Mouse (Mus musculus) myocyte (in vitro differentiated cells): ENCODE measurements around the gene Ralgps1.

Experiments
- CEBPB ChIP-seq: IDR thresholded peaks from 2 replicates; pipeline ENCODE4 v1.6.1; 2011; ENCODE audit warnings: mild to moderate bottlenecking, moderate library complexity; ENCODE audit not compliant: poor library complexity, insufficient read depth, severe bottlenecking
- E2F4 ChIP-seq: IDR thresholded peaks from one replicate; pipeline ENCODE4 v1.6.1; 2011; ENCODE audit warnings: mild to moderate bottlenecking, control low read depth, moderate library complexity; ENCODE audit not compliant: insufficient read depth
- MYOG ChIP-seq, 3 experiments: IDR thresholded peaks; one replicate each; pipeline ENCODE4 v1.6.1; 2011; ENCODE audit warnings: control low read depth in 2 of 3, low read depth in 2 of 3, mild to moderate bottlenecking in 2 of 3; ENCODE audit not compliant: insufficient read length in 2 of 3, control insufficient read depth in 1 of 3, insufficient read depth in 1 of 3
- POLR2A ChIP-seq: IDR thresholded peaks from one replicate; pipeline ENCODE4 v1.6.1; 2011; ENCODE audit warnings: low read depth, mild to moderate bottlenecking, control low read depth, moderate library complexity; ENCODE audit not compliant: insufficient read length
- POLR2AphosphoS2 ChIP-seq: IDR thresholded peaks from one replicate; pipeline ENCODE4 v1.6.1; 2011; ENCODE audit warnings: low read depth, control low read depth; ENCODE audit not compliant: insufficient read length
- TCF12 ChIP-seq: IDR thresholded peaks from one replicate; pipeline ENCODE4 v1.6.1; 2011; ENCODE audit warnings: mild to moderate bottlenecking, control low read depth; ENCODE audit not compliant: poor library complexity, insufficient read depth, severe bottlenecking
- USF1 ChIP-seq: IDR thresholded peaks from one replicate; pipeline ENCODE4 v1.6.1; 2011; ENCODE audit warnings: low read depth, mild to moderate bottlenecking, control low read depth, moderate library complexity

DNA sequence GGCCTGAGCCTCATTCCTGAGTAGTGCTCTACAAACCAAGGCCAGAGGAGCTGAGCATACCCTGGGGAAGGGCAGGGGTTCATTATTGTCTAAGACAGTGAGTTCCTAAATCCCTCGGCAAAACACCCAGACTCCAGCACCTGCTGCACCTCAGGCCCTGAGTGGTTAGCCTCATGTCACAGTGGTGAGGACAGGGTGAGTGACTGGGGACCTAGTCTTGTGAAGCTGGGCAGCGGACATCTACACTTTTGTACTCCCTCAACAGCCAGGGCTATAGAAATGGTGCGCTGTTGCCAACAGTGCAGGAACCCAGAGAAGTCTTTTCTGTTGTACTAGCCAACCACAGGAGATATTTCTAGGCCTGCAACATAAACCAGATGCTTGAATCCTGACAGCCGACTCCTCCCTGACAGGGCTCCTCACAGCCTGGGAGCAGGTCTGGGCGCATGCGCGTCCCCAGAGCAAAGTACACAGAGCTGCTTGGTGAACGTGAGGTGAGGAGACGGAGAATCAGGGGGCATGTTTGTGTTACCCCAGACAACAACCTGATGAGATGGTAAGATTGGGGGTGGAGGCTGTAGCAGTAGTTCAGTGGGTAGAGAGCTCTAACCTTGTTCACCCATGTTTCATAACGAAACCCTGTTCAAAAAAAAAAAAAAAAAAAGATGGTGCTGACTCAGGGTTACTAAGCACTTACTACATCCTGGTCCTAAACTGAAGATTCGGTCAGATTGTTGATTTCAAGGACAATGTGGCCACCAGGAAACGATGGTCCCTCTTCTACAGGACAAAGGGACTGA lies 193.6 kb downstream of the Ralgps1 start:
- TF ChIP-seq POLR2A (no peak), POLR2AphosphoS2 (no peak), USF1 (no peak), TCF12 (no peak), MYOG (IDR thresholded peaks at IDR 0.05; ENCODE audit: control insufficient read depth in 1 of 3, insufficient read depth in 1 of 3, insufficient read length in 2 of 3, low read depth in 2 of 3) (no peak), E2F4 (no peak), CEBPB (no peak)
